Mouse (Mus musculus) cerebellum, adult 9-10 months (tissue): ENCODE results near the gene Rhob.

Experiments
- DNase-seq: peaks from one replicate; pipeline ENCODE4 v3.0.0; 2022

Gene Rhob

DNA sequence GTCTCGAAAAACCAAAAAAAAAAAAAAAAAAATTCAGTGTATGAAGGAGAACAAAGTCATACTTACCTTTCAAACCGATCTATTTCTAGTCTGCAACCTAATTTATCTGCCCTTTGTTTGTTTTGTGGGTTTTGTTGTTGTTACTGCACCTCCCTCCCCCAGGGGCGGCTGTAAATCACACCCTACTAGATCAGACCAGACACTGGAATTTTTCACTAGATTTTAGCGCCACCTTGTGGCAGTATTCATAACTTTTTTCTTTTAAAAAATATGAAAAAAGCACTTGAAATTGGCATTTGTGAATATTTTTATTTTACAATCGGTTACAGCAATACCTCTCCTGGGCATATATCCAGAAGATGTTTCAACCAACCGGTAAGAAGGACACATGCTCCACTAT lies 2.7 kb upstream of the Rhob start:
- DNase-seq: peak; percentile 86

DNA sequence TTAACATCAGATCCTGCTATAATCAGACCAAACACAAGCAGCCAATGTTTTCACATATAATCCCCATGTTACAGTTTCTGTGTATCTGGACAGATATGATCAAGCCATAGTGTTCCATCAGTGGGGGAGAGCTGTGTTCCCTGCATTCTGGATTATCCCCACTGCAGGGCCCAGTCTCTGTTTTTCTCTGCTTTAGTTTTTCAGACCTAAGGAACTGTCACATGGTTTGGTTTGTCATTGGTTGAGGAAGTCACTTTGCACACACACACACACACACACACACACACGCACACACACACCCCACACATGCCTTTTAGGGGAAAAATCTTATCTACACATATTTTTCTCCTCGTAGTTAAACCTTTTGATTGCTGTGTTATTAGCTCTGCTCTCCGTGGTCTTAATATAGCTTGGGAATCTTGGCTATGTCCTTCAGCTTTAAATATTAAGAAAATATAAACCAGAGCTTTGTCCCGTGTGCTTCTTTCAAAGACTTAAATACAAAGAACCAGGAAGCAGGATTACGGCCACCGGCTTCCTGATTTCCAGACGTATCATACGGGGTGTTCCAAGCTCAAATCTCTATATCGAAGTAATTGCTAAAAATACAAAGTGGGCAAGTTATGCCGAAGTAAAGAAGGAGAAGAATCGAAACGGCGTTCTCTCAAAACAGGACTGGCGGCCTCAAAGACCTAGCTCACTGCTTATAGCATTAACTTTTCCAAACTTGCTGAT lies 1.9 kb upstream of the Rhob start:
- peak; percentile 43 for DNase-seq

DNA sequence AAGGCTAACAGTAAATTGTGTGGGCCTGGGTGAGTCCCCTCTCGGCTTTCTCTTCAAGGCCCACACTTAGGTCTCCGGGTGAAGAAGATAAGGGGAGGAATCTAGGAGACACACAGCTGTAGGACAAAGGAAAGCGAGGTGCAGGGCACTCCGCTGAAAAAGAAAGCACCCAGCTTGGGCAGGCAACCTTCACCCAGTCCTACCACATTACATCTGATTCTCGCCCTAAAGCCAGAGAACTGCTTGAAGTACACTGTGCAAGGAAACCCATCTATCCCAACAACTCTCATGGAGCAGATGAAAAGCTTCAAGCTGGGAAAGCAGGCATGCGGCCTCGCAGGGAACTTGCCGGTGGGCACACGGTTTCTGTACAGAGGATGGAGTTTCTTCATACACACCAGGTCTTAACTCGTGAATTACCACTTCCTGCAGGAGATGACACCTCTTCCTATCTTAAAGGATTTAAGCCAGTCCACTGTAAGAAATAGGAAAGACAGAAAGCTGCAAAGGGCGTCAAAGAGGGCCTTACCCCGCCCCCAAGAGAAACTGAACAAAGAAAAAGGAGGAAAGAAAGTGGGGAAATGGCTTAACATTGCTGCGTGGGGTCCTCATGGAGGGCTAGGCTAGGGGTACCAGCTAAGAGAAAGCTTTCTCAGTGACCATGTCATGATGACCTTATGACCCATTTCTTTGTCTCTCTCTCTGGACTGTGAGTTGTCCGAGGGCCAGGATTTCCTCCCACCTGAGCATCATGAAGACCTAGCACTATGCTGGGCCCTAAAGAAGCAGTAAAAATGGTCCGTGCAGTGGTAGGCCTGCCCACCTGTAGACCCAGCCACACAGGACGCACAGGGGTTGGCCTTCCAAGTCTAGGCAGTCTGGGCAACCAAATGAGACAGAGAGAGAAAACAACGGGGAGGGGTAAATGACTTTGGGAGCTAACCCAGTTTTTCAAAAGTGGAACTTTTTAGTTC lies 1.1 kb upstream of the Rhob start:
- peak; percentile 63 for DNase-seq

DNA sequence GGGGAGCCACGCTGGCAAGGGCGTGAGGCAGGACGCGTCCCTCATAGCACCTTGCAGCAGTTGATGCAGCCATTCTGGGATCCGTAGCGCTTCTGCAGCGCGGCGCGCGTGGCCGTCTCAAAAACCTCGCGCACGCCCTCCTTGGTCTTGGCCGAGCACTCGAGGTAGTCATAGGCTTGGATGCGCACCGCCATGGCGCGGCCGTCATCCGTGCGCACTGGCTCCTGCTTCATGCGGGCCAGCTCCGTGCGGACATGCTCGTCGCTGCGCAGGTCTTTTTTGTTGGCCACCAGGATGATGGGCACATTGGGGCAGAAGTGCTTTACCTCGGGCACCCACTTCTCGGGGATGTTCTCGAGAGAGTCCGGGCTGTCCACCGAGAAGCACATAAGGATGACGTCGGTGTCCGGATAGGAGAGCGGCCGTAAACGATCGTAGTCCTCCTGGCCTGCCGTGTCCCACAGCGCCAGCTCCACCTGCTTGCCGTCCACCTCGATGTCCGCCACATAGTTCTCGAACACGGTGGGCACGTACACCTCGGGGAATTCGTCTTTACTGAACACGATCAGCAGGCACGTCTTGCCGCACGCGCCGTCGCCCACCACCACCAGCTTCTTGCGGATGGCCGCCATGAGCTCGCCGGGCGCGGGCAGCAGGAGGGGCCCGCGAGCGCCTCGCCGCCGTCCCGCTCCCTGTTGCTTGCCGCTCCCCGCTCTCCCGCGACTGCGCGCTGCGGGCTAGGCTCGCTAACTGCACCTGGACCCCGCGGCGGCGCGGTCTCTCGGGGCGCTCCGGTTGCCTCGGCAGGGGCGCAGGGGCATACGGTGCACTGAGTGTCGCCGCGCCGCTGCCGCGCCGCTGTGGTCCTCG lies 573 bp downstream of the Rhob start:
- DNase-seq: peak; percentile 80

DNA sequence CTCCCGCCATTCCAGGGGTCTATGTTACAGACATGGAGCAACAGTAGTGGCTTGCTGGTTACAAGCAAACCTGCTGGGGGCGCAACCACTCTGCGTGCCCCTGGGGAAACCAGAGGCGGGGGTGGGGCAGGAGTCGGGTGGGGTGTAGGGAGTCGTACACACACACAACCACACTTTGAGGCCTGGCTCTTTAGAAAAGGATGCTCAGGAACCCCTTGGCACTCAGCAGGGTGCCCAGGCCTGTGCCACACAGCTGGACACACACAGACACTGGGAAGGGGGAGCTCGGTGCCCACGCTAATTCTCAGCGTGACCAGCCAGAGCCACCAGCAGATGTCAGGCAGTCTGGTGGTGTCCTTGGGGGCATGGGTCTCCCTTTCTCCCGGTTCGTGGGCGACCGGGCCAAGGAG lies 1.2 kb downstream of the Rhob start:
- DNase-seq: no peak

DNA sequence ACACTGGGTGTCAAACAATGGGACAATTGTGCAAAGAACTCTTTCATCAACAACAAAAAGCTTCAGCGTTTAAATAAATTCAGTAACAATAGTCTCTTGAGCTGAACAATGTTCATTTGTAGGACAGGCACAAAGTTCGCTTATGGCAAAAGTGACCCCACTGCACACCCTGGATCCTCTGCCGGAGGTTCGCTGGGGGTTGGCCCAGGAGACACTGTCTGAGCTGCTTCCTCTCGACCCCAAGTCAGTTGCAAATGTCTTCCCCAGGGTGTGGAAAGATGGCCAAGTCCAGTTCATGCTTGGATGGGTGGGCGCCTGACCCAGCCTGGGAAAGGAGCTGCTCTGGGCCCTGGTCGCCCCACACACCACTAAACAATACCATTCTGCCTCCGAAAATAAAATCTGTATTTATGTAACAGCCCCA lies 1.6 kb downstream of the Rhob start:
- peak; percentile 61 for DNase-seq

DNA sequence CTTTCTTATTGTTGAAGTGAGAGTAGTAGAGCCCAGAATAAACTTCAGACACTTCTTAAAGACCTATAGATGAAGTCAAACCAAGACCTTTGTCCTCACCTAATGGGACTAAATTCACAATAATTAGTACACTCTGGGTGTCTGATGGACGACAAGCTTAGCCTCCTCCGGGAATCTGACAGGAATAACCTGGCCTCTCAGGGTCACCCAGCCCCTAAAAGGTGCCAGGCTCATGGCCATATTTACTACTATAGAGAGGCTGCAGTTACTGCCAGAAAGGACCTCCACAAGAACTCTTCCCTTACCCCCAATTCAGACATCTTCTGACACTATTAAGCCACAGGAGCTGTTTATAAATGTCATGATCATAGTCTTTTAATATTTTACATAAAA lies 2.5 kb downstream of the Rhob start:
- DNase-seq: no peak

DNA sequence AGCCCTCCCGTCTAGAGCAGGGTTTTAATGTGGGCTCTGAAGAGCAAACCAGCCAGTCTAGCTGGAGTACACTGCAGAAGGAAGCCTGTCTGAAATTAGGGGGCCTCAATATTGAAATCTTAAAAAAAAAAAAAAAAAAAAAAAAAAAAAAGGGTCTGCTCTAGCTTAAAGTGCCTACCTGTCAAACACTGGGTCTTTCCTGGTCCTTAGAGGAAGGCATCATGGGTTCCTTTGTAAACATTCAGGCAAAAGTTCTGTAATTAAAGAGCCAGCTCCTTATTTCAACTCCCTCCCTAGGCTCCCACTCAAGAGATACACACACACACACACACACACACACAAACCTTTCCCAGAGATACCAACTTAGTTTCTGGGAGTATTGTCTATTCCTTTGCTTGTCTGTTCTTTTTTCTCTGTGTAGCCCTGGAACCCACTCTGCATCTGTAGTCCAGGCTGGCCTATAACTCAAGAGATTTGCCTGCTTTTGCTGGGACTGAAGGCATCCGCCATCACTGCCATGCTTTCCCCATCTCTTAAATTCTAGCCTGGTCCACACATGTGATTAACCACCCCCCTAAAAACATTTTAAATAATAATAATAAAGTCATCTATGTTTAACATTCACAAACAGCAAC lies 3.0 kb downstream of the Rhob start:
- no peak for DNase-seq

DNA sequence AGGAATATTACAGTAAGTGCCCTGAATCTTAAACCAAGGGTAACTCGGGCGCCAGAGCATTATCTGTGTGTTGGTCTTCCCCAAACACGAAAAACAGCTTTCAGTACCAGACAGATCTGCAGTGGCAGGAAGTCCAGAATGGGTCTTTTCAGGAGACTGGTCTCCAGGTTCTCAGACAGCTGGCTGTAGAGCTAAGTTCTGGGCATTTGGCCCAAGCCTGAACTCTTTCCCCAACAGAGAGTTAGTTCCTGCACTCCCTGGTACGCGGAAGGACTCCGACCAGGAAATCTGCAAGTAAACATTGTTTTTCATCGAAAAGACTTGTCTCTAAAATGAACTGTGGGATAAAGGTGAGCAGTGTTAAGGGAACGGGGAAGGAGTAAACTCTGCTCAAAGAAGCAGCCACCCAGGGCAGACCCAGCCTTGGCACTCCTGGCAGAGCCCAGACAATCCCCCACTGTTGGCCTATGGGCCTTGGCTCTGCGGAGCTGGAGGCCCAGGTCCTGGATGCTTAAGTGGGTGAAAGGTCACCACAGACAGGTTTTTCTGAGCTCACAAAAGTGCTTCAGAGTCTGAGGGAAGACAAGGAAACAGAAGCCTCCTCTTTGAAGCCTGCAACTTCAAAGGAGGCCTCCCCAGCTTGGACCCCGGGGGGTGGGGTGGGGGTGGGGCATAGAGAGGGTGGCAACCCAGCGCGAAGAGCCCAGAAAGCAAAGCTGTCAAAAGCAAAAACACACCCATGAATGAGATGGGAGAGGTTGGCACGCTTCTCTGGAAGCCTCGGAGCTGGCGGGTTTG lies 3.7 kb downstream of the Rhob start:
- peak; percentile 35 for DNase-seq

DNA sequence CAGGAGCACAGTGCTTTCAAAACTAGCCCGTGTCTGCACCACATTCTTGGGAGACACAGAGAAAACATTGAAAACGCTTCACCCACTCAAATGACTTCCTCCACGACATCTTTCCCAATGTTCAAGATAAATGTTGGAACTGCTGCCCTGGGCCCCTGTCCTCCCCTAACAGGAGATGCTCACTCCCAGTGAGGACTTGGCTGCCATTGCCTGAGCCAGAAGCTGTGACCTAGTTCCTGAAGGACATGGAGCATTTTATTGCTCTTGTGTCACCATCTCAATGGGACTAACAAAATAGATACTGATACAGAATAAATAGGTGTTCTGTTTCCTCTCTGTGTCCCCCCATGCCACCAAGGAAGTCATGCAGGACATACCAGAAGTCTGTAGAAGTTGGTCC lies 5.1 kb downstream of the Rhob start:
- no peak for DNase-seq

DNA sequence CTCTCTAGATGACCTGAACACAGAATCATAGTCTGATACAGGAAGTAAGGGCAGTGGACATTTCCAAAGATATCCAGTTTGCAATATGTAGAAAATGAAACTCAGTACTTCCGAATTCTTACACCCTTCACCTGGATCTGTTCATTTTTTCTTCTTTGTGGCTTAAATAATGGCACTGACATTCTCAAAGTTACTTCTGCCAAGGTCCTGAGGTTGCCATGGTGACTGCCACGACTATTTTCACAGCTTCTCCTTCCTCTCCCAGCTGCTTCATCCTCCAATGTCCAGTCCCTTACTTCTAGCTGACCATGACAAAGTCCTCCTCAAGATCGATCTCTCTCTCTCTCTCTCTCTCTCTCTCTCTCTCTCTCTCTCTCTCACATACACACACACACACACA lies 6.4 kb downstream of the Rhob start:
- no peak for DNase-seq

DNA sequence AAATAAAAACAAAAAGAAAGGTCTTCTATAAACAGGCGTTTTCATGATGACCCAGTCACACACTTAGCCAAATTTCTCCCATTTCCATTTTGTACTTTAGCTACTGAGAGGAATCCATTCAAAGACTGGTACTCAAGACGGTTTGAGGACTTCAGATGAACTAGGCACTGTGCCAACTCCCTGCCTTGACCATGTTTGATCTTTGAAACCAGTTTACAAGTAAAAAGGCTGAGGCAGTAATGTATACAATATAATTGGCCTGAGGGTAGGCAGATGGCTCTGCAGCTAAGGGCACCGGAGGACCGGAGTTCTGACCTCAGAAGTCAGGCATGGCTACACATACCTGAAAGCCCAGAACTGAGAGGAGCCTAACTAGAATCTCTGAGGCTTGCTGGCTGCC lies 10.7 kb downstream of the Rhob start:
- DNase-seq: no peak

DNA sequence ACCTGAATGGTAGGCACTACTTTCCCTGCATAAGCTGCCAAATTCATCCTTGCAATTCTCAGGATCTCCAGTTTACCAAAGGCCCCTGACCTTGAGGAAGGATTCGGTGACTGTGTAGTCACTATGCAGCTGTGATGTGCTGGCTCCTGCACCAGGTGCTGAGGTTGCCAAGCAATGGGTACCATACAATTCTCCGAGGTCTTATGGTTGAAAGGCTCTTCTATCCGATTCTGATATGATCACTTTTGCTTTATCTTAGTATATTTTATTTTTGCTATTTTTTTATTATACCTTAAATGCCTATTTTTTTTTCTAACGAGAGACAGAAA lies 11.2 kb downstream of the Rhob start:
- no peak for DNase-seq

DNA sequence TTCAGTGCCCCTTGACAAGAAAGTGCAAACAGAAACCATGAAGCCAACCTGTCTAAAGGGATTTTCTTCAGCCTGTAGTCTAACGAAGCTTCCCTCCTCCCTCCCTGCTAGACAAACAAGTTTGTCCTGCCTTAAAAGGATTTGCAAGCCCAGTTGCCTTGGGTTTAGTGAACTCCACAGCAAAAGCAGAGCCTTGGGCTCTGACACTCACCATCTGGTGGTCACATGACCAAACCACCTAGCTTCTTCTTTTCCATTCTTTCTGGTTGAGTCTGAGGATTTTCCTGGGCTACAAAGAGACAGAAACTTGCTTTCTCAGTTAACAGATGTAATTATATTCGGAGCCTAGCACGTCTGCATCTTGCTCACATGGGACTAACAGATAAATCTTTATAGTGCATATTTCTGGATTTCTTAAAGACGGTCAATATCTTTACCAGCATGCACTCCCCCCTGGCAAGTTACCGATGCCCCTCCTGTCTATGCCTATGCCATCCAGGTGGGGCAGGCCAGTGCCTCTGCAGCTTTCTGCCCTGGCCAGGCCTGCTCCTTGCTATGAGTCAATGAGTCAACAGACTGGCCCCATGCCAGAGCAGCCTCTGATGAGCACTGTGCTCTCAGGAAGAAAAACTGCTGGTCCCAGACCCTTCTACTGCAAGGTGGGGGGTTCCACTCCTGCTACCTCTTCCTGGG lies 11.7 kb downstream of the Rhob start:
- DNase-seq: no peak

DNA sequence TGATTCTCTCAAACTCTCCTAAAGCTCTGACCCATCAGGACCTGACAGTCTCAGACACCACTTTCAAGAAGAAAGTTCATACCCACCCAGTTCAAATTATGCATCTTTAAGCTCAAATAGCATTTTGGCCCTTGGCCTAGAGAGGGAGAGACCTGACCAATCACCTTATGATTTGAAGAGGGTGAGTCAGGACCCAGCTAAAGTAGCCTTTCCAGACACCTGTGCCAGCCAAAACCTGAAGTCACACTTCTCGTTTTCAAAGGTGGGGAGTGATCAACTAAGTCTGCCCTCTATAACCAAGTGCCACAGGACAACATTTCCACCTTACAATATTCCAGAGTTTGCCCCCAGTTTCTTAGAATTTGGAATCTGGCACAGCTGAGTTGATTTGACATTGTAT lies 12.5 kb downstream of the Rhob start:
- DNase-seq: no peak

DNA sequence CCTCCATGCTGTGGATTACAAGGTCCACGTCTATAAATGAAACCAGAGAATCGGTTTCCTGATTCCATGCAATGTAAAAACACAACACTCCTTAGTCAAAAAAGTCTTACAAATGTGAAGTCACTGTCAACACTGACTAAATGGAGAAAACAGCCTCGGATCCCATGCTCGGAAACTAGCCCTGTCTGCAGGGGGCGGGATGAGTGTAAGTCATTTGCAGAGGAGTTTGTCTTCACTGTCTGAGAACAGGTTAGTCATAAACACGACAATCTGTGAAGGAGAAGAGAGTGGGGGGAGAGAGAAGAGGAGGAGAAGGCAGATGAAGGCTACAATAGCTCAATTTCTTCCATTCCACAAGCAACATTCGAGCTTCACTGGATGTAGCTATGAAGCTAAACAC lies 14.6 kb downstream of the Rhob start:
- DNase-seq: no peak

DNA sequence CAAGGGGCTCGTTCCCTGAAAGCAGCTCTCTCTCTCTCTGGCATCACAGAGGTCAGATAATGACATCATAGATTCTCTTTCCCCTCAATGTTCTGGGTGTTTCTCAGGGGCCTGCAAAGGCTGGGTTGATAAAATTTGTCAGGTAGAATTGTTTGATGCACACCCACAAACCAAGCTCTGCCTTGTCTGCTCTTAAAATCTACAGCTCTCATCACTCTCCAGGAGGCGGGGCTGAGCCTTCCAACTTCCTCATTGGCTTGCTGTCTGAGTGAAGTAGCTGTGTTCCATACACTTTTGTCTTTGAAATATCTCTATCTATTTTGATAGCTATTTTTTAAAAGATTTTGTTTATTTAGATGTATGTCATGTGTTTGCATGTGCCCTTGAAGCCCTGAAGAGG lies 17.6 kb downstream of the Rhob start:
- no peak for DNase-seq

DNA sequence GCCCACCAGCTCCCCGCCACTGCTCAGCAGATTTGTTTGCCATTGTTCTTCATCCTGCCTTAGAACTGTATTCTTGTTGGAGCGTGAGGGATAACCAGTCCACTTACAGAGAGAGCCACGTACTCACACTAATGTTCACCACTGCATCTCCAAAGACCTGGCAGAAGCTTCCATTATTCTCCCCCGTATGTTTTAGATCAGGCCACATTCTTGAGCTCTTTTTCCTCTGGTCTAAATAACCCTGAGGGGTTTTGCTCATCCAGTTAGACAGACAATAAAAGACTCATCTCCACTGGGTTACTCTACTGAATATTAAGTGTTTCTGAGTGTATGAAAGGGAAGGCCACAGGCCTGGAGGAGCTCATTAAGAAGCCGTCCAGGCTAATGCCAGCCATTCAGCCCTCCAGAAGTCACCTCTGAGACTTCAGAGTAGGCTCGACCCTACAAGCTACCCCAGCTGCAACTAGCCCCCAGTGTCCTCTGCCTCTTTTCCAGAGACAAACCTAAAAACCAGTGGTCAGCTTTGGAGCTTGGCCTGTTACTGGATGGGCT lies 24.9 kb downstream of the Rhob start:
- DNase-seq: no peak

DNA sequence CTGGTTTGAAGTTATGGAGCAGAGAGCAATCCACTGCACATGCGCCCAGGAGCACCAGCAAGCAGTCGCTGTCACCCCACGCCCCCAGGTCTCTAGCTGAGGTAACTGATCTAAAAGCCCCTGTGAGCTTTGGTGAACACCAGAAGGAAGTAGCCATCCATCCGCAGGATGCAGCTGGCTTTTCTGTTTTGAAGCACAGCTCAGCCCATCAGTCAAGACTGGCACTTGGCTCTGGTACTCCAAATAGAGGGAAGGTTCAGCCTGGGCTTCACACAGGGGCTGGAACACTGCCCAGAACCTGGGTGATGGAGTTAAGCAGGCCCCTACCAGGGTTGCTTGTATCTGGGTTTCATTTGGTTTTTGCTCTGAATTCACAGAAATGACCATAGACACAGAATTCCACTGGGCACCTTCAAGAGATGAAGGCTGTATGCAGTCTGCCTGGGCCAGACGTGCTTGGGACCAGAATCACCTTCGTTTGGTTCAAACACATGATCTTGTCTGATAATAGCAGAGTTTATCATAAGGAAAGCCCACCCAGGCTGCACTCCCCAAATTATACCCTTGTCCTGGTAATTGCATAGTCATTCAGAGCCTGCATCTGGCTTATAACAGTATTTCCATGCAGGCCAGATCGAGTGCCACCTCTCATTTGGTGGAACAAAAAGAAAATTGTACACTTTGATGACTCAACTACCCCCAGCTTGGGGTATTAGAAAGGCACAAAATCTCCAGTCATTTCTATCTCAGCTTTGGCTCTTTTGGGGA lies 27.0 kb downstream of the Rhob start:
- no peak for DNase-seq

DNA sequence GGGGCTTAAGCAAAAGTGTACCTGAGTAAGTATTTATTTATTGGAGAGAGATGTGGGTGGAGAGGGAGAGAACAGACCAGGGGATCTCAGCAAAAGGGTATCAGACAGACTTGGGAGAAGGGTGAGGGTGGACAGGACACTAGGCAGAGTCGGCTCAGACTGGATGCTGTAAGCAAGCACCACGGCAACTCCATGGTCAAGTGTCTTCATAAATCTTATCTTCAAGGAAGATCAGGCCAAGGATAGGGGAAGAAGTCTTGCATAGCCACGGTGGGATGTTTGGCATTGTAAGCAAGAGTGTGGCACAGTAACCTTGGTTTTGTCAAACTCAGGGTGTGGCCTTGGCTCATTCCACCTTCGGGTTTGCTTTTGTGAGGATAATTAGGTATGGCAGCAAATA lies 27.8 kb downstream of the Rhob start:
- DNase-seq: no peak
